Mouse (Mus musculus) embryonic facial prominence, embryonic 15.5 days (tissue): ENCODE data around the gene Slc22a12. TPM values are rescaled to one million over a fixed set of nuclear protein-coding genes. Genes with fewer than 3 reads are reported as not detected.
A peak's percentile ranks its signal among the peaks of the same experiment; 100 is the strongest.

ENCODE experiments used
- ATAC-seq: fragments of 200-750 bp; cut with Nextera tagmentation; 2 replicates; pipeline ENCODE4 v1.8.0; 2017; ENCODE audit warnings: low read depth, moderate TSS enrichment; ENCODE audit not compliant: insufficient number of reproducible peaks, low FRiP score, low TSS enrichment
- H3K27ac ChIP-seq: fragments of 300-500 bp; sonication (generic); replicated peaks from 2 replicates; pipeline ENCODE4 v1.5.1; 2015; ENCODE audit warnings: mild to moderate bottlenecking, inconsistent platforms
- H3K27me3 ChIP-seq: fragments of 300-500 bp; sonication (generic); 2 replicates; pipeline ENCODE4 v1.6.1; 2015; ENCODE audit warnings: inconsistent platforms
- H3K36me3 ChIP-seq: fragments of 300-500 bp; sonication (generic); 2 replicates; pipeline ENCODE4 v1.6.1; 2015; ENCODE audit warnings: mild to moderate bottlenecking, inconsistent platforms
- H3K4me1 ChIP-seq: fragments of 300-500 bp; sonication (generic); 2 replicates; pipeline ENCODE4 v1.6.1; 2015; ENCODE audit warnings: inconsistent platforms
- H3K4me2 ChIP-seq: fragments of 300-500 bp; sonication (generic); replicated peaks from 2 replicates; pipeline ENCODE4 v1.6.1; 2015; ENCODE audit warnings: mild to moderate bottlenecking, inconsistent platforms
- H3K4me3 ChIP-seq: fragments of 300-500 bp; sonication (generic); replicated peaks from 2 replicates; pipeline ENCODE4 v1.5.1; 2015; ENCODE audit warnings: mild to moderate bottlenecking, inconsistent platforms
- H3K9ac ChIP-seq: fragments of 300-500 bp; sonication (generic); 2 replicates; pipeline ENCODE4 v1.6.1; 2015; ENCODE audit warnings: inconsistent platforms
- H3K9me3 ChIP-seq: fragments of 300-500 bp; sonication (generic); replicated peaks from 2 replicates; pipeline ENCODE4 v1.6.1; 2016; ENCODE audit warnings: inconsistent platforms
- WGBS: fragments of 180-500 bp; shearing (Covaris S2); methylation state at CpG from one replicate; pipeline ENCODE4 v1.1.7; 2015; 5-methylcytosine and 5-hydroxymethylcytosine counted together
- polyA plus RNA-seq: library from polyadenylated mRNA; unstranded; fragments of >200 nt; fragmentation: Nextera tagmentation; extraction: Ambion mirVana; gene quantifications from 2 replicates; pipeline ENCODE4 v1.2.1, GENCODE M21; 2015

Slc22a12 gene
- polyA plus RNA-seq, 1 experiment from 2014 or later, result not detected

DNA sequence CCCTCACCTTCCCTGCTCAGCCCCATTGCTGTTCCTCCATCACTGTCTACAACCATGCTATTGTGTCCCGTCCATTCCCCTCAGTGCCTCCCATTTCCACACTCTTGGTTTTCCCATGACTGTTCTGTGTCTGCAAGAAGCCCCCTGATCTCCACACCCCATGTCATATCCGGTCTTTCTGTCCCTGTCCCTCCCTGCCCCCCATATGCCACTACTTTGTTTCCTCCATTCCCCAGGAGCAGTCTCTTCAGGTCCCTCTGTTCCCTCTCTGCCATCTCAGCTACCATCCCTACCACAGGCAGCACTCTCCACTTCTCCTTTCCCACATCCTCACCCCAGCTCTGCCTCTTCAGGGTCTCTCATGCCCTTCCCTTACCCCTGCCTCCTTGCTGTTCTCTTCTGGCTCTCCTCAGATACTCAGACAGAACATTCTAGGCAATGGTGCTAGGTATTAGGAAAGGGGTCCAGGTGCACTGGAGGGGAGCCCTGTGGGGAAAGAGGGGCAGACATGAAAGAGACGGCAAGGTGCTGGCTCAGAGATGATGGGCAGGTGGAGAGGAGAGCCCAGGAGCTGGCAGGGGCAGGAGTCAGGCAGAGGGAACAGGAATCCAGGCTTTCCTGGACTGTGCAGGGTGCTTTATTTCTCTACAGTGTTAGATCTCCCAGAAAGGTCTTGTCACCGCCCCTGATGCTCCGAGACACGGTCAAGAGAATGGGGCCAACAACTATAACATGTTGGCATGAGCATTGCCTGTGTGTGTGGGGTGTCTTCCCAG lies 42.8 kb downstream of the Slc22a12 start:
- H3K4me2 ChIP-seq, result no peak overlapping the region
- H3K4me3 ChIP-seq, result no peak overlapping the region
- WGBS, result 40% methylated on average over 6 of the region's 6 CpGs
- peaks cover 25% of the 10 kb centered on the region for H3K4me1 ChIP-seq
- no peak overlapping the region for H3K27ac ChIP-seq
- H3K9me3 ChIP-seq, result no peaks in the 10 kb centered on the region
- no peaks in the 10 kb centered on the region for H3K36me3 ChIP-seq
- H3K9ac ChIP-seq, result no peak overlapping the region
- H3K27me3 ChIP-seq, result peaks cover 92% of the 10 kb centered on the region
- no peak for ATAC-seq

DNA sequence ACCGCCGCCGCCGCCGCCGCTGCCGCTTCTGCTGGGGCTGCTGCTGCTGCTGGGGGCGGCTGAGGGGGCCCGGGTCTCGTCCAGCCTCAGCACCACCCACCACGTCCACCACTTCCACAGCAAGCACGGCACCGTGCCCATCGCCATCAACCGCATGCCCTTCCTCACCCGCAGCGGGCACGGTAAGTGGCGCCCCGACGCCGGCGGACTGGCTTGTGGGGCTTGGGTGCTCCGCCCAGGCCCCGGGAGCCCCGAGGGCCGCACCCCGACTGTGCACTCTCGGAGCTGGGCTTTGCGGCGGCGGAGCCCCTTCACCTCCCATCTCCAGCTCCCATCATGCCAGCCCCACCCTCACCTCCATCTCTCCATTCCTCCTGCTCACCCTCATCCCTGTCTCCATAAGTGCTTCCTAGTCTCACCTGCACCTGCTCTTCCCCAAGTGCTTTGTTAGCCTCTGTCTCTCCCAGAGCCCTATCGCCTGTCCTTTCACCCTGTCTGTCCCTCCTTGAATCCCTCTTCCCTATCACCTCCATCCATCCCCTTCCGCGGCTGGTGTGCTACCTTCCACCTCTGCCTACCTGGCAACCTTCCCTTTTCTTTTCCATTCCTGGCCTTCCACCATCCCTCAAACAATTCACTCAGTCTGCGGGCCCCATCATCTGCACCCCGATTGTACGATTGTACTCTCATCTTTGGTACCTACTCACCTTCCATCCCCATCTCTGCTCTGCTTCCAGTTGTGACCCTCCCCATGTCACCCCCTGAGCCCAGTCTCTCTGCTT lies 44.3 kb downstream of the Slc22a12 start:
- H3K27me3 ChIP-seq, result peaks cover 91% of the 10 kb centered on the region
- ATAC-seq, result no peak
- peaks cover 19% of the 10 kb centered on the region for H3K4me1 ChIP-seq
- H3K27ac ChIP-seq, result no peak overlapping the region
- H3K4me2 ChIP-seq, result peak overlapping the region; percentile 93
- no peak overlapping the region for H3K9ac ChIP-seq
- peak overlapping the region; percentile 52 for H3K4me3 ChIP-seq
- H3K36me3 ChIP-seq, result no peaks in the 10 kb centered on the region
- no peaks in the 10 kb centered on the region for H3K9me3 ChIP-seq
- 5% methylated on average over 28 of the region's 38 CpGs for WGBS

DNA sequence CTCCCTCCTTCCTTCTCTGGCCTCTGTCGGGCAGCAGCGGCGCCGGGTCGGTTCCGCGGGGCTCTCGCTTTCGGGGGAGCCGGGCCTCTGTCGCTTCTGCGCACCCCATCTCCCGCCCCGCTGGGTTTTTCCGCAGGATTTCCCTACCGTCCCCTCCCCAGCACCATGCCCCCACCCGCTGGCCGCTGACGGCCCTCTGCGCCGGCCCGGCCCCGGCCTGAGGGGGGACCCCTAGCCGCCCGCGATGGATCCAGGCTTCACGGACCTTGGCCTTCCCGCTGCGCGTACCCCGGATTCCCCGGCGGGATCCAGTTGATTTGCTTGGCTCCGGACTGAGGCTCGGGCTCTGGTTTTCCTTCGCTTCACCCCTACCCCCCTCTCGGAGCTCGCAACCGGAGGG lies 45.0 kb downstream of the Slc22a12 start:
- Histone ChIP-seq H3K4me1 (peaks cover 19% of the 10 kb centered on the region), H3K27ac (no peak overlapping the region), H3K9ac (no peak overlapping the region; the same call in 1 of the 2 replicates), H3K4me2 (peak overlapping the region; percentile 93), H3K36me3 (no peaks in the 10 kb centered on the region), H3K4me3 (peak overlapping the region; percentile 52), H3K27me3 (peaks cover 91% of the 10 kb centered on the region), H3K9me3 (no peaks in the 10 kb centered on the region)
- under 1% methylated on average over 37 of the region's 39 CpGs for WGBS
- no peak; the same call in 1 of the 2 replicates for ATAC-seq

DNA sequence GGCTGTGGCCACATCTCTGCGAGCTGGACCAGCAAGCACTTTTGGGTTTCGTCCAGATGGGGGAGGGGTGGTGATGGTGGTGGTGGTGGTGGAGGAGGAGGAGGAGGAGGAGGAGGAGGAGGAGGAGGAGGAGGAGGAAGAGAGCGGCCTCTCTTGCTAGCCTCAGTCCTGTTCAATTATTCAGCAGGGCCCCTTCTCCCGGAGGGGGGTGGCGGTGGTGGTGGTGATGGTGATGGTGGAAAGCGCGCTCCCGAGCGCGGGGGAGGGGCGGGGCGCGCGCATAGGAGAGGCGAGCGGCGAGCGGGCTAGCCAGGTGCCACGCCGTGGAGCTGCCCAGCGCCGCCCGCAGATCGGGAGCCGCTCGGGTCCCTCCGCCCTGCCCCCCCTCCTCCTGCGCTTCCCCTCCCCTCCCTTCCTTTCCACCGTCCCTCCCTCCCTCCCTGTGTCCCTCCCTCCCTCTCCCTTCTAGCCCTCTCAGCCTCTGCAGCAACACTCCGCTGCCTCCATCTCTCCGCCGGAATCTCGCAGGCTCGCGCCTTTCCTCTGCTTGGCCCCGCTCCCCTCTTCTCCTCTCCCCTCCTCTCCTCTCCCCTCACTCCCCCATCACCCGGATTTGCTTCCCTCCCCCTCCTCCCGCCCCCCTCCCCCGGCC lies 45.6 kb downstream of the Slc22a12 start:
- no peaks in the 10 kb centered on the region for H3K9me3 ChIP-seq
- ATAC-seq, result no peak; the same call in 1 of the 2 replicates
- H3K36me3 ChIP-seq, result no peaks in the 10 kb centered on the region
- H3K4me3 ChIP-seq, result peak overlapping the region; percentile 52
- no peak overlapping the region for H3K27ac ChIP-seq
- peak overlapping the region; percentile 93 for H3K4me2 ChIP-seq
- peaks cover 91% of the 10 kb centered on the region for H3K27me3 ChIP-seq
- peaks cover 16% of the 10 kb centered on the region for H3K4me1 ChIP-seq
- WGBS, result 0% methylated on average over 19 of the region's 39 CpGs
- H3K9ac ChIP-seq, result no peak overlapping the region

DNA sequence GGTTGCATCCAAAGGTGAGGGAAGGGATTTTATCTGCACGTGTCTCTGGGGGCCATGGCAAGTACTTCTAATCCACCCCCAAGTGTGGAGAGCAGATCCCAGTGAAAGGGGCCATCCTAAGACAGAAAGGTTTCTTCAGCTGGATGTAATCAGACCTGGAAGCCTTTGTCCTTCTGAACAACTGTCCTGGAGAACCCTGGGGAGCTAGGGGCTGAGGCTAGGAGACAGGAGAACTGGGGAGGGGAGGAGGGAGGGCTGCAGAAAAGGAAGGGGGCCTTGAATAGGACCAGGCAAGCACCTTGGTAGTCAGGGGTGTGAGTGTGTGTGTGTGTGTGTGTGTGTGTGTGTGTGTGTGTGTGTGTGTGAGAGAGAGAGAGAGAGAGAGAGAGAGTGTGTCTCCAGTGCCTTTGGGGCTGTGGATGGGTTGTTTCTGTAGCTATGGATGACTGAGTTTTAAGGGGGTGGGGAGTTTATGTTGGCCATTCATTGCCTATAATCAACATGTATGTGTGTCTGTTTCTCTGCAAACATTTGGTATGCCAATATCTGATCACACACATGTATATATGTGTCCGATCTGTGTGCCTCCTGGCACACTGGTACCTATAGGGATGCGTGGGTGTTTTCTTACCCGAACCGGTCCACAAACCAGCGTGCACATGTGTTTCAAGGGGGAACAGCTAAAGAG lies 46.2 kb downstream of the Slc22a12 start:
- Histone ChIP-seq H3K36me3 (no peaks in the 10 kb centered on the region), H3K9ac (no peak overlapping the region), H3K9me3 (no peaks in the 10 kb centered on the region), H3K4me2 (peak overlapping the region; percentile 93; the same call in 1 of the 2 replicates), H3K4me1 (peaks cover 11% of the 10 kb centered on the region), H3K27ac (no peak overlapping the region), H3K4me3 (0 out of 2 replicates have a peak overlapping the region, but pooled peaks have one; percentile 15), H3K27me3 (peaks cover 91% of the 10 kb centered on the region)
- 11% methylated on average over 6 of the region's 6 CpGs for WGBS
- ATAC-seq, result no peak

DNA sequence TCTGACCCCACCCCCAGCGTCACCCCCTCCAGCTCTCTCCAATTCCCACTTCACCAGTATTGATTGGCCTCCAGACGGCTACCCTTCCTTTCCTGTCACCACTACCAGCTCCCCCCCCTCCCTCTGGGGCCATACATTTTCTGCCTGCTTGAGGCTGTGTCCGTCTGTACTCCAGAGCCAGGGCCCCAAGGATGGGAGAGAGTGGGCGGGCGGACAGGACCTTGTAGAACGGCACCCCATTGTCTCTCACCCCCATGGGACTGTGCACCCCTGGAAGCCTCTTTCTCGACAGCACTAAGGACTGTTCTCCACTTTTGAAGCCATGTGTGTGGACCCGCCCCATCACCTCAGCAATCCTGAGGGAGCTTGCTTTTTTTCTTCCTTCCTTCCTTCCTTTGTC lies 47.1 kb downstream of the Slc22a12 start:
- 33% methylated on average over 8 of the region's 8 CpGs for WGBS
- no peak overlapping the region for H3K9ac ChIP-seq
- H3K9me3 ChIP-seq, result no peaks in the 10 kb centered on the region
- ATAC-seq, result no peak
- peaks cover 11% of the 10 kb centered on the region for H3K4me1 ChIP-seq
- no peak overlapping the region for H3K4me3 ChIP-seq
- H3K27me3 ChIP-seq, result peaks cover 89% of the 10 kb centered on the region
- H3K27ac ChIP-seq, result no peak overlapping the region
- H3K4me2 ChIP-seq, result no peak overlapping the region
- no peaks in the 10 kb centered on the region for H3K36me3 ChIP-seq

DNA sequence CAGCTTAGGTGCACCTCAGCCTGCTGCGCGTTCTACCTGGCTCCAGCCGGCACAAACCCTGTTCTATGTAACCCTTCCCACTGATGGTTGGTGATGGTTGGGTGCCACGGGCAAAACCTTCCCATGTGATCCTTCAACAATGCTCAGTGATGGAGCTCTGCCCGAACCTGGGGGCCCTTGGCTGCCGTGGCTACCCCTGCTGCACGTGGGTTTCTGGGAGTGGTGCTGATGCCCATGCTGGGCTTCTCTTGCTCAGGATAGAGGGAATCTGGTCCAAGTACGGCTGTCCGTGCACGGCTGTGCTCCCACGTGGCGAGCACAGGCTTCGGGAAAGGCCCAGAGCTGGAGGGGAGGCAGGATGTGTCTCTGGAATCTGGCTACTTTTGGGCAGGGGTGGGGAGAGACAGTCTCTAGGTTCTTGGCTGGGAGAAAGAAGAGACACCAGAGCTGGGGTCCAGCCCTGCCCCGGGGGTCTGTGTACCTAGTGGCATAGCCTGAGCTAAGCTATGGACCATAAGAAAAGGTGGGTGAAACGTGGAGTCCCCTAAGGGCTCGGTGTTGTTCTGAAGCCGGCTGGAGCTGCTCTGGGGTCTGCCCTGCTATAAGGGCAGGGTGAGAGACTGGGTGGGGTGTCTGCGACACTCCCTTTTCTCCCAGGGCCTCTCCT lies 48.2 kb downstream of the Slc22a12 start:
- peaks cover 87% of the 10 kb centered on the region for H3K27me3 ChIP-seq
- no peak for ATAC-seq
- no peaks in the 10 kb centered on the region for H3K9me3 ChIP-seq
- peaks cover 11% of the 10 kb centered on the region for H3K4me1 ChIP-seq
- no peak overlapping the region for H3K4me2 ChIP-seq
- H3K4me3 ChIP-seq, result no peak overlapping the region
- H3K9ac ChIP-seq, result no peak overlapping the region
- no peaks in the 10 kb centered on the region for H3K36me3 ChIP-seq
- 55% methylated on average over 18 of the region's 18 CpGs for WGBS
- no peak overlapping the region for H3K27ac ChIP-seq

DNA sequence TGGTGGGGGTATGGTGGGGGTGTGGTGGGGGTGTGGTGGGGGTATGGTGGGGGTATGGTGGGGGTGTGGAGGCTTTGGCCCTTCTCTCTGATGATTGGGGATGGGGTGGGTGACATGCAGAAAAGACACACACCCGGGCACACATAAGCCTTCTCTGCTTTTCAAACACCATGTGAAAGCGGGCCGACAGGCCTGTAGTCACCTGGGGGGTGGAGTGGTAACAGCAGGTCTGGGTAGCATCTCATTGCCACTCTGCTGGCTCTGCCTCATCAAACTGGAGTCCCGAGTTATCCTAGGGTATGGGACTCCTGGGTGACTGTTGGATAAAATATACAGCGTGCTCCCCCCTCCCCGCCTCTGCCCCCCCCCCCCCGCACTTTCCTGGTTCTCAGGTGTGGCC lies 48.8 kb downstream of the Slc22a12 start:
- WGBS, result 63% methylated on average over 7 of the region's 7 CpGs
- no peaks in the 10 kb centered on the region for H3K36me3 ChIP-seq
- no peak for ATAC-seq
- no peak overlapping the region for H3K4me3 ChIP-seq
- H3K4me1 ChIP-seq, result peaks cover 11% of the 10 kb centered on the region
- no peak overlapping the region for H3K4me2 ChIP-seq
- no peaks in the 10 kb centered on the region for H3K9me3 ChIP-seq
- H3K27ac ChIP-seq, result no peak overlapping the region
- H3K9ac ChIP-seq, result no peak overlapping the region
- H3K27me3 ChIP-seq, result peaks cover 81% of the 10 kb centered on the region

DNA sequence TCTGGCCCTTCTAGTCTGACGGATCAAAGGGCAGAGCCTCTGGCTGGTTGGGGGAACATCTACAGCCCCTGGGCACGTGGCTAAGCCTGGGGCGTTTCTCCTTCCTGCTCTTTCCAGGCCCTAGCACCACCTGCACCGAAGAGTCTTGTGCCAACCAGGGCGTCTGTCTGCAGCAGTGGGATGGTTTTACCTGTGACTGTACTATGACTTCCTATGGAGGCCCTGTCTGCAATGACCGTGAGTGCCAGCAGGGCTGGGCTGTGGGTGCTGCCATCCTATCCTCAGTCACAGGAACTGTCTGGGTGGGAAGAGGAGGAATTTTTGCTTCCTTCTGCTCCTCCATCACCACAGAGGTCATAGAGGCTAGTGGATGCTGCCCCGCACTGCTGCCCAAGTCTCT lies 49.6 kb downstream of the Slc22a12 start:
- no peaks in the 10 kb centered on the region for H3K9me3 ChIP-seq
- ATAC-seq, result no peak
- no peak overlapping the region for H3K4me2 ChIP-seq
- no peak overlapping the region for H3K27ac ChIP-seq
- H3K4me3 ChIP-seq, result no peak overlapping the region
- peaks cover 73% of the 10 kb centered on the region for H3K27me3 ChIP-seq
- no peaks in the 10 kb centered on the region for H3K36me3 ChIP-seq
- H3K4me1 ChIP-seq, result peaks cover 7% of the 10 kb centered on the region
- no peak overlapping the region for H3K9ac ChIP-seq
- WGBS, result 75% methylated on average over 7 of the region's 7 CpGs

DNA sequence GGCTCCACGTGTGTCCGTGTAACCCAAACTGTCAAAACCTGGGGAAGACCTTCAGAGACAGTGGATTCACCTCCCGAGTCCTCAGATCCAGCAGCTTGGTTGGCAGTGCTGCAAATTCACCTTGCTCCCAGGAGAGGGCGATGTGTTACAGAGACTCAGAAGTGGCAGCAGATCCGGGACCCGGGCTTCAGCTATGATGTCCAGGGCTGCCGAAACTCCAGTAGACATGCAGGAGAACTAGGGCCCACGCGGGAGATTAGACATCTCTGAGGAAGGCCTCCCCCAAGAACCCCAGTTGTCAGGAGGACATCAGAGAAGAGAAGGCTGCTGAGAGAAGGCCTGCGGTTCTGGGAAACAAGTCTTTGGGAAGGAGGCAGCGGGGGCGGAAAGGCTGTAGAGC lies 50.7 kb downstream of the Slc22a12 start:
- peaks cover 66% of the 10 kb centered on the region for H3K27me3 ChIP-seq
- WGBS, result 21% methylated on average over 12 of the region's 12 CpGs
- H3K4me1 ChIP-seq, result no peaks in the 10 kb centered on the region
- no peak for ATAC-seq
- no peaks in the 10 kb centered on the region for H3K9me3 ChIP-seq
- H3K9ac ChIP-seq, result no peak overlapping the region
- no peak overlapping the region for H3K27ac ChIP-seq
- no peak overlapping the region for H3K4me3 ChIP-seq
- no peak overlapping the region for H3K4me2 ChIP-seq
- H3K36me3 ChIP-seq, result no peaks in the 10 kb centered on the region
